Mouse (Mus musculus): ENCODE data around the gene Lhb. TPM values are rescaled to one million over a fixed set of nuclear protein-coding genes. Genes with fewer than 3 reads are reported as not detected.
A peak's percentile ranks its signal among the peaks of the same experiment; 100 is the strongest.

The Lhb gene
- polyA plus RNA-seq, 1 experiment = not detected

DNA sequence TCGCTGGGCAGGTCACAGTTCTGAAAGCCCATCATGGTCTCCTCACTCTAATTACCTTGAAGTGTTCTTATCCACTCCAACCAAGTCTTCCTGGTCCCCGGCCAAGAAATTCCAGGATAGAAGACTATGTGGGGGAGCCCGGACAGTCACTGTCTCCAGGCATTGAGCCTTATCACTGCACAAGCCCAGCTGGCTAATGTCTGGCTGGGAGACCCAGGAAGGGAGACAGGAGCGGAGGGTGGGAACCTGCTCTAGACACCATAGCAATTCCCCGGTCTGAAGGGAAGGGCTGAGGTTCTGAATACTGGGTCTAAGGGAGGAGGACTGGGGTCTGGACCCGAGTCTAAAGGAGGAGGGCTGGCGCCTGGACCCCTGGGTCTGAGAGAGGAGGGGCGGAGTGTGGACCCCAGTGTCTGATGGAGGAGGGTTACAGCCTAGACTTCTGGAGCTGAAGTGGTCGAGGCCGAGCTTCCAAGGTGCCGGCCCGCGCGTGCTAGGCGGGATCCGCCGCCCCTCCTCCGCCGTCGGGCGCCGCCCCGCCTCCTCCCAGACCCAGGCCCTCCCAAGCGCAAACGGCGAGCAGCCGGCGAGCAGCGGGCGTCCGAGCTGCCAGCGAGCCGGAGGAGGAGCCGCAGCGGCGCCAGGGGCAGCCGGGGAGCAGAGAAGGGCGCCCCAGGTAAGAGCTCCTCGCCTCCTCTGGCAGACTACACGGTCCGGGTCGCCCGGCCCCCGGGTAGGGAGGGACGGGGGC, 7.3 kb upstream of the Lhb start, which contains the start of gene Ntf5:
Gene Ntf5, plus strand, starts transcription at position 583 of the 751 bp plus-strand sequence.
- Histone ChIP-seq H3K27ac (ENCODE audit: insufficient read depth, low read depth, low read length) (no peak within 1 kb of the TSS), H3K4me3 (ENCODE audit: insufficient read depth, low read length) (no peak within 1 kb of the TSS), H3K4me1 (ENCODE audit: control insufficient read depth, insufficient read depth, low read length) (no peaks in the 10 kb centered on the region)
- TF ChIP-seq CTCF (IDR thresholded peaks at IDR 0.05; ENCODE audit: low read depth, low read length) (no peak), POLR2A (IDR thresholded peaks at IDR 0.05; ENCODE audit: borderline replicate concordance, low read depth, low read length) (no peak)

DNA sequence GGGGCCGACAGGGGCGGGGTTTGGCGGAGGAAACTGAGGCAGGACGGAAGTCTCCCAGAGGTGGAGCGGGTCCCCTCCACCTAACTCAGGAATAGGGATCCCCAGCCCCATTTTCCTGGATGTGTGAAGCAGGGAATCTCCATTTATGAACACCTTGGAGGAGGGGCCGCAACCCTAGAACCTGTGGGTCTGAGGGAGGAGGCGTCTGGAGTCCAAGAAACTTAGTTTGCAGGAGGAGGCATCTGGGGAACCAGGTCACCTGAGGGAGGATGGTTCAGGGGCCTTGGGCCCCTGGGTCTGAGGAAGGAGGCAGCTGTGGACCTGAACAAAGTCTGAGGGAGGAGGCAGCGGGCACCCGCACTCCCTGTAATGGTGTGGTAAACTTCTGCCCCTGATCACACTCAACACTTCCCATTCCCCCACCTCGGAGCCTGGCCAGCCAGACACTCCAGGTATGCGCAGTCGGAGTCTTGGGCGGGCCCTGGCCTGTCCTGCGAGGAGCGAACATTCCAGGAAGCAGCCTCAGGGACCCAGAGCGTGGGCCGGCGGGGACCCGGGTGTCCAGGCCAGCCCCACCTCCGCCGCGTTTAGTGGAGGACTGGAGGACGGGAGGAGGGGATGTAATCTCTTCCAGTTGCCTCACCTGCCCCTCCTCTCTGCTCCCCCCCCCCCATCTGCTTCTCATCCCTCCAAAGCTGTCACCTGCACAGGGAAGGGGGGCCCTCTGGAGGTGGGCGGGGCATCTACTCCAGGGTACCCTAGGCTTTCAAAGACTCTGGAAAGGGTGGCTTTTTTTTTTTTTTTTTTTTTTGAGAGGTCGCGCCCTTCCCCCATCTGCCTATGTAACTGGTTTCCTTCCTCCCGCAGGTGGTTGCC, 6.5 kb upstream of the Lhb start:
- H3K4me1 ChIP-seq (ENCODE audit: control insufficient read depth, insufficient read depth, low read length) = no peaks in the 10 kb centered on the region
- no peak overlapping the region for H3K27ac ChIP-seq (ENCODE audit: insufficient read depth, low read depth, low read length)
- TF ChIP-seq POLR2A (IDR thresholded peaks at IDR 0.05; ENCODE audit: borderline replicate concordance, low read depth, low read length) = no peak
- no peak overlapping the region for H3K4me3 ChIP-seq (ENCODE audit: insufficient read depth, low read length)

- Histone ChIP-seq H3K4me3 (ENCODE audit: insufficient read depth, low read length) (no peak overlapping the region), H3K27ac (ENCODE audit: insufficient read depth, low read depth, low read length) (no peak overlapping the region), H3K4me1 (ENCODE audit: control insufficient read depth, insufficient read depth, low read length) (no peaks in the 10 kb centered on the region)
- TF ChIP-seq POLR2A (IDR thresholded peaks at IDR 0.05; ENCODE audit: borderline replicate concordance, low read depth, low read length) = no peak
- TF ChIP-seq CTCF (IDR thresholded peaks at IDR 0.05; ENCODE audit: low read depth, low read length) = no peak
Measured at GRCm38 (mm10) chr7:45414740-45415224, 5.8 kb upstream of the Lhb start.

DNA sequence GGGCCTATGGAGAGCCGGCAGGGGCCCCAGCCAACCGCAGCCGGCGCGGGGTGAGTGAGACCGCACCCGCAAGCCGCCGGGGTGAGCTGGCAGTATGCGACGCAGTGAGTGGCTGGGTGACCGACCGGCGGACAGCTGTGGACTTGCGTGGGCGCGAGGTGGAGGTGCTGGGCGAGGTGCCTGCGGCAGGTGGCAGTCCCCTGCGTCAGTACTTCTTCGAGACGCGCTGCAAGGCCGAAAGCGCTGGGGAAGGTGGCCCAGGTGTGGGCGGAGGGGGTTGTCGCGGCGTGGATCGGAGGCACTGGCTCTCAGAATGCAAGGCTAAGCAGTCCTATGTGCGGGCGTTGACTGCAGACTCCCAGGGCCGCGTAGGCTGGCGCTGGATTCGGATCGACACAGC, 5.0 kb upstream of the Lhb start:
- no peak overlapping the region for H3K4me3 ChIP-seq (ENCODE audit: insufficient read depth, low read length)
- no peaks in the 10 kb centered on the region for H3K4me1 ChIP-seq (ENCODE audit: control insufficient read depth, insufficient read depth, low read length)
- H3K27ac ChIP-seq (ENCODE audit: insufficient read depth, low read depth, low read length) = no peak overlapping the region
- TF ChIP-seq CTCF (IDR thresholded peaks at IDR 0.05; ENCODE audit: low read depth, low read length) = no peak
- no peak for TF ChIP-seq POLR2A (IDR thresholded peaks at IDR 0.05; ENCODE audit: borderline replicate concordance, low read depth, low read length)

DNA sequence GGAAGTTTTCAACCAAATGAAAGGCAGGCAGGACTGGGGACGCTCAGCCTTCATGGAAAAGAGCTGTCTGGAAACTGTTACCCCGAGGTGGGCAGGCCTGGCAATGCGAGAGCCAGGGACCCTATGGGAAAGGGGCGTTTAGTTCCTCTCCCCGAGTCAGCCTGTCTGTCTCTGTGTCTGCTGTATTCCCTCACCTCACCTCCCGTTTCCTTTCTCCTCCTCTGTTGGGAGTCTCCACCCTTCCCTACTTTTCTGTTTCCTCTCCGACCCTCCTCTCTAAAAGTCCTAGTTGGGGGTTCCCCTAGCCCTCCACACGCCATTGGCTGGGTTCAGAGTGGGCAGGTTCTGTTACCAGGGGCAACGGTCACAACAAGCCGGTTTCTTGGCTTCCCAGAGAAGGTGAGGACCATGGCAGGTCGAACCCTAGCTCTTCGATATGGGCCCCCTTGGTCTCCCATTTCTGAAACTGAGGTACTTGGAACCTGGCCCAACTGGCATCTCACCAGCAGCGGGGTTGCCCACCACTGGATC, 2.6 kb upstream of the Lhb start:
- TF ChIP-seq CTCF (IDR thresholded peaks at IDR 0.05; ENCODE audit: low read depth, low read length) (no peak), POLR2A (IDR thresholded peaks at IDR 0.05; ENCODE audit: borderline replicate concordance, low read depth, low read length) (no peak)

GRCm38 (mm10) chr7:45419859-45420614, 583 bp upstream of the Lhb start:
- Histone ChIP-seq H3K27ac (ENCODE audit: insufficient read depth, low read depth, low read length) (no peak overlapping the region), H3K4me3 (ENCODE audit: insufficient read depth, low read length) (no peak overlapping the region), H3K4me1 (ENCODE audit: control insufficient read depth, insufficient read depth, low read length) (no peaks in the 10 kb centered on the region)
- TF ChIP-seq CTCF (IDR thresholded peaks at IDR 0.05; ENCODE audit: low read depth, low read length) (no peak), POLR2A (IDR thresholded peaks at IDR 0.05; ENCODE audit: borderline replicate concordance, low read depth, low read length) (no peak)

More for the DNA sequence above, 2.6 kb upstream of the Lhb start:
- H3K4me1 ChIP-seq (ENCODE audit: control insufficient read depth, insufficient read depth, low read length) = no peaks in the 10 kb centered on the region
- no peak overlapping the region for H3K27ac ChIP-seq (ENCODE audit: insufficient read depth, low read depth, low read length)
- H3K4me3 ChIP-seq (ENCODE audit: insufficient read depth, low read length) = no peak overlapping the region

- Histone ChIP-seq H3K4me1 (ENCODE audit: control insufficient read depth, insufficient read depth, low read length) (no peaks in the 10 kb centered on the region), H3K27ac (ENCODE audit: insufficient read depth, low read depth, low read length) (no peak overlapping the region), H3K4me3 (ENCODE audit: insufficient read depth, low read length) (no peak overlapping the region)
- TF ChIP-seq CTCF (IDR thresholded peaks at IDR 0.05; ENCODE audit: low read depth, low read length) = no peak
- TF ChIP-seq POLR2A (IDR thresholded peaks at IDR 0.05; ENCODE audit: borderline replicate concordance, low read depth, low read length) = no peak
Measured at GRCm38 (mm10) chr7:45421194-45421593, 574 bp downstream of the Lhb start.

DNA sequence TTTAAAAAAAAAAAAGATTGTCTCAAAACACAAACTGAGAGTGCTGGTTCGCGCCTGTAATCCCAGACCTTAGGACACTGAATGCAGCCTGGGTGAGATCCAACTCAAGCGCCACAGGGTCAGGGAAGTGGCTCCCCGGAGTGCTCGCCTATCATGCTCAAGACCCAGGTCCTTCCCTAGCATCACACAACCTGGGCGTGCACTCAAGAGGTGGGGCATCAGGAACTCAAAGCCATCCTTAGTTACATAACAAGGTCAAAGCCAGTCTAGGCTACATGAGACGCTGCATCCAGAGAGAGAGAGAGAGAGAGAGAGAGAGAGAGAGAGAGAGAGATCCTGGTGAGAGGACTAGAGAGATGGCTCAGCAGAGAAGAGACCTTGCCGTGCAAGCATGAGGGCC, 5.9 kb downstream of the Lhb start:
- TF ChIP-seq POLR2A (IDR thresholded peaks at IDR 0.05; ENCODE audit: borderline replicate concordance, low read depth, low read length) (no peak), CTCF (IDR thresholded peaks at IDR 0.05; ENCODE audit: low read depth, low read length) (no peak)
- no peak overlapping the region for H3K27ac ChIP-seq (ENCODE audit: insufficient read depth, low read depth, low read length)

DNA sequence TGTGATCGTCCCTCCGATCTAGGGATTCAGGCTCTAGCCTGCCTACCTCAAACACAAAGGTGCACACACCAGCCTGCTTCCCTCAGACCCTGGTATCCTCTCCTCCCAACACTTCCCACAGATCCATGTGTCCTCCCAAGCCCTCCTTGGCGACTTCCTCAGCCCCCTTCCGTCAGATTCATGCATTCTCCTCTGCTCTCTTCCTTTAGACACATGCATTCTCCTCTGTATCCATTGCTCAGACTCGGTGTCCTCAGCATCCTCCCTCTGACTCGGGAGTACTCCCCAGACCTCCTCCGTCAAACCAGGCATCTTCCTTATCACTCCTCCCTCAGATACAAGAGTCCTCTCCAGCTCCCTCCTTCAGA, 13.2 kb downstream of the Lhb start:
- no peak for TF ChIP-seq CTCF (IDR thresholded peaks at IDR 0.05; ENCODE audit: low read depth, low read length)
- TF ChIP-seq POLR2A (IDR thresholded peaks at IDR 0.05; ENCODE audit: borderline replicate concordance, low read depth, low read length) = no peak
- H3K27ac ChIP-seq (ENCODE audit: insufficient read depth, low read depth, low read length) = peak overlapping the region; percentile 19
- peak overlapping the region; percentile 72 for H3K4me3 ChIP-seq (ENCODE audit: insufficient read depth, low read length)
- H3K4me1 ChIP-seq (ENCODE audit: control insufficient read depth, insufficient read depth, low read length) = peaks cover 20% of the 10 kb centered on the region

More for the DNA sequence above, 5.9 kb downstream of the Lhb start:
- no peak overlapping the region for H3K4me3 ChIP-seq (ENCODE audit: insufficient read depth, low read length)
- H3K4me1 ChIP-seq (ENCODE audit: control insufficient read depth, insufficient read depth, low read length) = no peaks in the 10 kb centered on the region
